Mouse (Mus musculus): Measurements from ENCODE around the gene Ttc23. TPM values are rescaled to one million over a fixed set of nuclear protein-coding genes. Genes with fewer than 3 reads are reported as not detected.

Ttc23 gene
- polyA plus RNA-seq, 1 experiment from 2014 or later = 14.7 TPM

- H3K4me2 ChIP-seq (ENCODE audit: low read length) = no peak overlapping the region
- ATAC-seq = no peak
- no peaks in the 10 kb centered on the region for H3K27me3 ChIP-seq (replicated peaks; ENCODE audit: control insufficient read depth, insufficient read depth, low read length)
- no peaks in the 10 kb centered on the region for H3K36me3 ChIP-seq (ENCODE audit: control insufficient read depth, insufficient read depth, low read length)
- no peak overlapping the region for H3K9ac ChIP-seq (ENCODE audit: low read length)
- no peaks in the 10 kb centered on the region for H3K9me3 ChIP-seq (replicated peaks; ENCODE audit: control insufficient read depth, low read length)
- DNase-seq (ENCODE audit: low spot score) = no peak
- H3K4me3 ChIP-seq (ENCODE audit: low read depth, low read length) = no peak overlapping the region
- 73% methylated on average over 5 of the region's 5 CpGs for WGBS
- no peak overlapping the region for H3K27ac ChIP-seq (ENCODE audit: low read depth, low read length)
- 0 out of 2 replicates have a peak, but pooled peaks cover 2% of the 10 kb centered on the region for H3K4me1 ChIP-seq (ENCODE audit: control insufficient read depth, insufficient read depth, low read length)
Observed at GRCm38 (mm10) chr7:67652211-67652610, 5.0 kb downstream of the Ttc23 start.

GRCm38 (mm10) chr7:67654668-67655067 lies 7.5 kb downstream of the Ttc23 start:
- H3K4me2 ChIP-seq (ENCODE audit: low read length) = no peak overlapping the region
- no peaks in the 10 kb centered on the region for H3K27me3 ChIP-seq (replicated peaks; ENCODE audit: control insufficient read depth, insufficient read depth, low read length)
- H3K4me1 ChIP-seq (ENCODE audit: control insufficient read depth, insufficient read depth, low read length) = 0 out of 2 replicates have a peak, but pooled peaks cover under 1% of the 10 kb centered on the region
- no peak overlapping the region for H3K4me3 ChIP-seq (ENCODE audit: low read depth, low read length)
- ATAC-seq (no peak), DNase-seq (ENCODE audit: low spot score) (no peak)
- no peaks in the 10 kb centered on the region for H3K9me3 ChIP-seq (replicated peaks; ENCODE audit: control insufficient read depth, low read length)
- WGBS = 90% methylated on average over 7 of the region's 7 CpGs
- H3K27ac ChIP-seq (ENCODE audit: low read depth, low read length) = no peak overlapping the region
- no peak overlapping the region for H3K9ac ChIP-seq (ENCODE audit: low read length)
- no peaks in the 10 kb centered on the region for H3K36me3 ChIP-seq (ENCODE audit: control insufficient read depth, insufficient read depth, low read length)

GRCm38 (mm10) chr7:67655186-67655585 lies 8.0 kb downstream of the Ttc23 start:
- Histone ChIP-seq H3K9ac (ENCODE audit: low read length) (0 out of 2 replicates have a peak overlapping the region, but pooled peaks have one; percentile 25), H3K4me1 (ENCODE audit: control insufficient read depth, insufficient read depth, low read length) (no peaks in the 10 kb centered on the region), H3K4me2 (ENCODE audit: low read length) (no peak overlapping the region), H3K36me3 (ENCODE audit: control insufficient read depth, insufficient read depth, low read length) (no peaks in the 10 kb centered on the region), H3K9me3 (replicated peaks; ENCODE audit: control insufficient read depth, low read length) (no peaks in the 10 kb centered on the region), H3K4me3 (ENCODE audit: low read depth, low read length) (no peak overlapping the region), H3K27me3 (replicated peaks; ENCODE audit: control insufficient read depth, insufficient read depth, low read length) (no peaks in the 10 kb centered on the region), H3K27ac (ENCODE audit: low read depth, low read length) (no peak overlapping the region)
- DNase-seq (ENCODE audit: low spot score) (peak; percentile 39), ATAC-seq (peak; percentile 63; the same call in 1 of the 2 replicates)
- 3% methylated on average over 1 of the region's 1 CpGs for WGBS

GRCm38 (mm10) chr7:67658110-67658509 lies 10.9 kb downstream of the Ttc23 start:
- Histone ChIP-seq H3K4me3 (ENCODE audit: low read depth, low read length) (no peak overlapping the region), H3K4me2 (ENCODE audit: low read length) (no peak overlapping the region), H3K27ac (ENCODE audit: low read depth, low read length) (no peak overlapping the region), H3K27me3 (replicated peaks; ENCODE audit: control insufficient read depth, insufficient read depth, low read length) (no peaks in the 10 kb centered on the region), H3K9me3 (replicated peaks; ENCODE audit: control insufficient read depth, low read length) (no peaks in the 10 kb centered on the region), H3K4me1 (ENCODE audit: control insufficient read depth, insufficient read depth, low read length) (no peaks in the 10 kb centered on the region), H3K9ac (ENCODE audit: low read length) (no peak overlapping the region), H3K36me3 (ENCODE audit: control insufficient read depth, insufficient read depth, low read length) (no peaks in the 10 kb centered on the region)
- no peak for ATAC-seq
- DNase-seq (ENCODE audit: low spot score) = no peak
- 92% methylated on average over 4 of the region's 4 CpGs for WGBS

- 0 out of 2 replicates have a peak, but pooled peaks cover 3% of the 10 kb centered on the region for H3K36me3 ChIP-seq (ENCODE audit: control insufficient read depth, insufficient read depth, low read length)
- ATAC-seq = no peak
- no peak overlapping the region for H3K4me2 ChIP-seq (ENCODE audit: low read length)
- H3K4me1 ChIP-seq (ENCODE audit: control insufficient read depth, insufficient read depth, low read length) = 0 out of 2 replicates have a peak, but pooled peaks cover 3% of the 10 kb centered on the region
- H3K27ac ChIP-seq (ENCODE audit: low read depth, low read length) = no peak overlapping the region
- 92% methylated on average over 5 of the region's 5 CpGs for WGBS
- no peak for DNase-seq (ENCODE audit: low spot score)
- no peak overlapping the region for H3K9ac ChIP-seq (ENCODE audit: low read length)
- no peaks in the 10 kb centered on the region for H3K27me3 ChIP-seq (replicated peaks; ENCODE audit: control insufficient read depth, insufficient read depth, low read length)
- no peaks in the 10 kb centered on the region for H3K9me3 ChIP-seq (replicated peaks; ENCODE audit: control insufficient read depth, low read length)
- H3K4me3 ChIP-seq (ENCODE audit: low read depth, low read length) = no peak overlapping the region
Observed at GRCm38 (mm10) chr7:67662424-67662823, 15.2 kb downstream of the Ttc23 start.

GRCm38 (mm10) chr7:67663981-67664694 lies 16.9 kb downstream of the Ttc23 start:
- Histone ChIP-seq H3K9ac (ENCODE audit: low read length) (peak overlapping the region; percentile 13; the same call in 1 of the 2 replicates), H3K36me3 (ENCODE audit: control insufficient read depth, insufficient read depth, low read length) (0 out of 2 replicates have a peak, but pooled peaks cover 3% of the 10 kb centered on the region), H3K4me1 (ENCODE audit: control insufficient read depth, insufficient read depth, low read length) (0 out of 2 replicates have a peak, but pooled peaks cover 3% of the 10 kb centered on the region), H3K4me2 (ENCODE audit: low read length) (no peak overlapping the region), H3K9me3 (replicated peaks; ENCODE audit: control insufficient read depth, low read length) (no peaks in the 10 kb centered on the region), H3K27me3 (replicated peaks; ENCODE audit: control insufficient read depth, insufficient read depth, low read length) (no peaks in the 10 kb centered on the region), H3K4me3 (ENCODE audit: low read depth, low read length) (no peak overlapping the region), H3K27ac (ENCODE audit: low read depth, low read length) (peak overlapping the region; percentile 21; the same call in 1 of the 2 replicates)
- DNase-seq (ENCODE audit: low spot score) (no peak), ATAC-seq (peak; percentile 62)
- WGBS = 49% methylated on average over 14 of the region's 14 CpGs

GRCm38 (mm10) chr7:67670965-67671364 lies 23.8 kb downstream of the Ttc23 start:
- Histone ChIP-seq H3K4me1 (ENCODE audit: control insufficient read depth, insufficient read depth, low read length) (no peaks in the 10 kb centered on the region), H3K4me3 (ENCODE audit: low read depth, low read length) (no peak overlapping the region), H3K27ac (ENCODE audit: low read depth, low read length) (no peak overlapping the region), H3K9me3 (replicated peaks; ENCODE audit: control insufficient read depth, low read length) (no peaks in the 10 kb centered on the region), H3K27me3 (replicated peaks; ENCODE audit: control insufficient read depth, insufficient read depth, low read length) (no peaks in the 10 kb centered on the region), H3K36me3 (ENCODE audit: control insufficient read depth, insufficient read depth, low read length) (peaks cover 15% of the 10 kb centered on the region), H3K9ac (ENCODE audit: low read length) (no peak overlapping the region), H3K4me2 (ENCODE audit: low read length) (no peak overlapping the region)
- WGBS = 97% methylated on average over 1 of the region's 1 CpGs
- ATAC-seq (no peak), DNase-seq (ENCODE audit: low spot score) (no peak)

GRCm38 (mm10) chr7:67672650-67673049 lies 25.4 kb downstream of the Ttc23 start:
- Histone ChIP-seq H3K36me3 (ENCODE audit: control insufficient read depth, insufficient read depth, low read length) (peaks cover 15% of the 10 kb centered on the region), H3K27ac (ENCODE audit: low read depth, low read length) (no peak overlapping the region), H3K4me2 (ENCODE audit: low read length) (no peak overlapping the region), H3K4me1 (ENCODE audit: control insufficient read depth, insufficient read depth, low read length) (no peaks in the 10 kb centered on the region), H3K9ac (ENCODE audit: low read length) (no peak overlapping the region), H3K4me3 (ENCODE audit: low read depth, low read length) (no peak overlapping the region), H3K27me3 (replicated peaks; ENCODE audit: control insufficient read depth, insufficient read depth, low read length) (no peaks in the 10 kb centered on the region), H3K9me3 (replicated peaks; ENCODE audit: control insufficient read depth, low read length) (no peaks in the 10 kb centered on the region)
- 11% methylated on average over 10 of the region's 10 CpGs for WGBS
- DNase-seq (ENCODE audit: low spot score) = peak; percentile 94
- peak; percentile 85 for ATAC-seq

- ATAC-seq = no peak
- WGBS = 86% methylated on average over 5 of the region's 5 CpGs
Observed at GRCm38 (mm10) chr7:67673656-67674055, 26.4 kb downstream of the Ttc23 start.

More at GRCm38 (mm10) chr7:67673656-67674055, 26.4 kb downstream of the Ttc23 start:
- Histone ChIP-seq H3K4me2 (ENCODE audit: low read length) (no peak overlapping the region), H3K27me3 (replicated peaks; ENCODE audit: control insufficient read depth, insufficient read depth, low read length) (no peaks in the 10 kb centered on the region), H3K4me3 (ENCODE audit: low read depth, low read length) (no peak overlapping the region), H3K9ac (ENCODE audit: low read length) (no peak overlapping the region), H3K9me3 (replicated peaks; ENCODE audit: control insufficient read depth, low read length) (no peaks in the 10 kb centered on the region), H3K4me1 (ENCODE audit: control insufficient read depth, insufficient read depth, low read length) (no peaks in the 10 kb centered on the region), H3K27ac (ENCODE audit: low read depth, low read length) (no peak overlapping the region), H3K36me3 (ENCODE audit: control insufficient read depth, insufficient read depth, low read length) (peaks cover 15% of the 10 kb centered on the region)
- DNase-seq (ENCODE audit: low spot score) = no peak
